Mouse (Mus musculus): ENCODE data around the gene Ddx6.
A peak's percentile ranks its signal among the peaks of the same experiment; 100 is the strongest.
"Not testable (repeated sequence)": the region's sequence is repeated elsewhere in the genome, so short reads cannot be mapped to it uniquely, and the experiment has no call there.

The Ddx6 gene

DNA sequence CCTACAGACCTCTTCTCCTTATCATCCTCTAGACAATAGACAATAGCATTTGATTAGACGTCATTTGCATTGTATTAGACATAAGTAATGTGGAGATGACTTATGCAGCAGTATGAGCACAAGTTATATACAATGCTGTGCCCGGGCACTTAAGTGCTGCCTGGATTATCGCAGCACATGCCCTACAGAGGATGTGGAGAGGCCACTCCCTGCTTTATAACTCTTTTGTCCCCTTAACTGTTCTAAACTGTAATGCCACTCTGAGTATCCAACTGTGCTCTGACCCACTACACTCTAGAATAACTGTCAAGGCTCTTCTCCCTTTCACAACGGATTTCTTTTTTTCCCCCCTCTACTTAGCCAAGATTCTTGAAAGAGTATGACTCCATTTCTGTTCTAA is 10.8 kb upstream of the Ddx6 start:
- no peak for DNase-seq (ENCODE audit: low spot score in 2 of 2)

DNA sequence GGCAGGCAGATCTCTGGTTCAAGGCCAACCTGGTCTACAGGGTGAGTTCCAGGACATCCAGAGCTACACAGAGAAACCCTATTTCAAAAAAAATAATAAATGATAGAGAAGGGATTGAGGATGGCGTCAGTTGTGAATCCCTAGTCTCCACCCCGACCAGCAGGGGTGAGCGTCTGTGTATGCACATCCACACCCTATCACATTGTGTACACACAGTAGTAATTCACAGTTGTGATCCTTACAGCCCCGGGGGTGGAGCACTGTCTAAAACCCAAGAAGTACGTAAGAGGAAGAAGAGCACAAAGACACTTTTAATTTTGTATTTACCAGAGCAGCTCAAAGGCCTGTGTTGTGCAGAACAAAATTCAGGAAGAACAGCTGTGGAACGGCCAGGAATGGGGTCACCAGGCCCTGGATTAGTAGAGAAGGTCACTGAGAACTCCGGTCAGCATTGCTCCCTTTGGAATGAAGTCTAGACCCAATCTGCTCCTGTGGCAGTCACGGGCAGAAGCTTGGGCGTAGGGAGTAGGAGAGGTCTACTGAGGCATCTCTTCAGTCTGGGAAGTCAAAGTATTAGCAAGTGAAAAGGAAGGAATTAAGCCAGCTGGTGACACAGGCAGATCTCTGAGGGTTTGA is 9.7 kb upstream of the Ddx6 start:
- DNase-seq (ENCODE audit: low spot score in 2 of 2) = no peak

DNA sequence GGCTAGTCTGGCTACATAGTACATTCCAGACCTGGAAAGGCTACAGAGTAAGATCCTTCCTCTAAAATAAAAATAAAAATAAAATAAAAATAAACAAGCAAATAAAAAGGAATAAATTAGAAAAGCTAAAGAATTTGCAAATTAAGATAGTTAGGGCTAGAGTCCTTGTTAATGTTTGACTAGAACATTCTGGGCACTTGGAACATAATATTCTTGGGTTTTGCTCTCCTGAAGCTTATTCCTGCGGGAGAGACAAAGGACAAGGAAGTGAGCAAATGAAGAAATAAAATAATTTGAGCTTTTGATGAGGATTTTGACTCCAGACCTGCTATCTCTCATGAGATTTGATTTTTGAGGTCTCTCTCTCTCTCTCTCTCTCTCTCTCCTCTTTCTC is 9.2 kb upstream of the Ddx6 start:
- DNase-seq (ENCODE audit: low spot score in 2 of 2) = no peak

DNA sequence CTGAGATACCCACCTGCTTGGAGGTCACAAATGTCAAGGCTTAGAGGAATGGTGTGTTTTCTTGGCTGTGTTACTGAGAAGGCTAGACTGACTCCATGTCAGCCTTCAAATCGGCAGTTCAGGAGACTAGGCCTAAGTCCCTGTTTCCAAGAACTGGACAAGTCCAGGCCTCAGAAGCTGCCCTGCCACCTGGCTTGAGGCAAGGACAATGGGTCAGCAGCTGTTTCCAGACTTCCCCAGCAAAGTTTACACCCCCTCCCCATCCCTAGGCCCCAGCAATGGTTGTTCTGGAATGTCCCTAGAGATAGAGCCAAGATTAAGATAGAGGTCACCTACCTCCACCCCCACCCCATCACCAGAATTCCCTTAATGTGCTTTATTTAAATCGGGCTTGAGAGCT is 7.0 kb upstream of the Ddx6 start:
- no peak for DNase-seq (ENCODE audit: low spot score in 2 of 2)

DNA sequence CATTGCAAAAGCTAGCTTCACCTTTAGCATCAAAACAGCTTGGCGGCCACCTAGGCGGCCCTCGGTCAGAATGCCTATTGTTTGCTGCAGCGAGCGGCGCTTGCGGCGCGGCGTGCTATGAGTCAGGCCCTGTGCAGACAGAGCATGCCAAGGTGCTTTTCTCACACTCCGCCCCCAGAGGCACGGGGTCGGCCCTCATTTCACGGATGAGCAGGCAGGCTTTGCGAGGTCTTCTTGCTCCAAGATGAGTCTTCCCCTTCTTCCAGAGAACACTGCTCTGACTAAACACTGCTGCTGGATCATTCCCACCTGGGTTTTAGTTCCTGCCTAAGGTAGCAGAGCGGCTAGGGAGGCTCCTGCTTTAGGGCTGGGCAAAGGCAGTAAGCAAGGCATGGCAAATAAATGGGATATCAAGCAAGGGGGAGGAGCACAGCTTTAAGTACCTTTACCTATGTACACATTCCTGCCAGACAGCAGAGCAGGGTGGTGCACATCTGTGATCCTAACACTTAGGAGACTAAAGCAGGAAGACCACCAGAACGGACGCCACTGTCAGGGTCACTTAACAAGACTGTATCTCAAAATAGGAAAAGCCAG is 5.7 kb upstream of the Ddx6 start:
- peak in 1 of 2 experiments; percentile 36 for DNase-seq (ENCODE audit: low spot score in 2 of 2)

DNA sequence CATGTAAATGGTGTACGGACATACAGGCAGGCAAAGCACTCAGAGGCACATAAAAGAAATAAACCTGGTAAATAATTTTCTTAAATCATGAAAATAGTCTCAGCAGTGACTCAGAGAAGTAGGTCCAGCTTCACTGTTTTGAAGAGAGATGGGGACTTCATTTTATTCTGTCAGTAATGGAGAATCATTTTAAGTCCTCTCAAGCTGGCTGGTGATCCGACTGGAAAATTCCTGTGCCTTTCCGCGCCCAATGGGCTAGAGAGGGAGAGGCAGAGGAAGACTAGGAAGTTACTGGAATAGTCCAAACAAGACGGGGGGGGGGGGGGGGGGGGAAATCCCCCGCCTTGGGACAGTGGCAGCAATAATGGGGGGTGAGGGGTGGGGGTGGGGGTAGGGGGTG is 5.1 kb upstream of the Ddx6 start:
- no peak for DNase-seq (ENCODE audit: low spot score in 2 of 2)

DNA sequence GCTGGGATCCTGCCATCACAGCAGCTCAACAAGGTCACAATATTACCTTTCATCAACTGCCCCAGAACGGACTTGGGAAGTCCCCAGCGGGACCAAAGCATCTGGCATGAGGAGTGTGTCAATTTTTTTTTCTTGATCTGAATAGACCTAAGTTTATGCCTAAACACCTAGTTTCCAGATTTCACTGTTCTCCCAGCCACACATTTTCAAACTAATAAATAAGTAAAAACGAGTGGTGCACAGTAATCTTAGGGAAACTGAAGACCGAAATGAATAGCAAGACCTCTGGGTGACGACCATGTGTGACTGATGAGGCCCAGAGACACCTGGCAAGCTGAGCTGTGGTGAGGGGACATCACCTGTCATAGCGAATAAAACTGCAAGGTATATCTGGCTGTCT is 3.9 kb upstream of the Ddx6 start:
- no peak for DNase-seq (ENCODE audit: low spot score in 2 of 2)

DNA sequence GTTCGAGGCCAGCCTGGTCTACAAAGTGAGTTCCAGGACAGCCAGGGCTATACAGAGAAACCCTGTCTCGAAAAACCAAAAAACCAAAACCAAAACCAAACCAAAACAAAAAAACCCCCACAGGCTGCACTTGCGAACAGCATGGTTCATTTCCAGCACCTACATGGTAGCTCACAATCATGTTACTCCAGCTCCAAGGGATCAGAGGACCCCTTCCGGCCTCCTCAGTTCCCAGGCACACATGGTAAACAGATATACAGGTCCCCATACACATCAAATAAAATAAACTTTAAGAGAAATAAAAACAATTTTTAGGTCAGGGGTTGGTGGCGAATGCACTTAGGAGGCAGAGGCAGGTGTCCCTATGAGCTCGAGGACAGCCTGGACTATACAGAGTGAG is 1.9 kb upstream of the Ddx6 start:
- DNase-seq (ENCODE audit: low spot score in 2 of 2) = no peak

DNA sequence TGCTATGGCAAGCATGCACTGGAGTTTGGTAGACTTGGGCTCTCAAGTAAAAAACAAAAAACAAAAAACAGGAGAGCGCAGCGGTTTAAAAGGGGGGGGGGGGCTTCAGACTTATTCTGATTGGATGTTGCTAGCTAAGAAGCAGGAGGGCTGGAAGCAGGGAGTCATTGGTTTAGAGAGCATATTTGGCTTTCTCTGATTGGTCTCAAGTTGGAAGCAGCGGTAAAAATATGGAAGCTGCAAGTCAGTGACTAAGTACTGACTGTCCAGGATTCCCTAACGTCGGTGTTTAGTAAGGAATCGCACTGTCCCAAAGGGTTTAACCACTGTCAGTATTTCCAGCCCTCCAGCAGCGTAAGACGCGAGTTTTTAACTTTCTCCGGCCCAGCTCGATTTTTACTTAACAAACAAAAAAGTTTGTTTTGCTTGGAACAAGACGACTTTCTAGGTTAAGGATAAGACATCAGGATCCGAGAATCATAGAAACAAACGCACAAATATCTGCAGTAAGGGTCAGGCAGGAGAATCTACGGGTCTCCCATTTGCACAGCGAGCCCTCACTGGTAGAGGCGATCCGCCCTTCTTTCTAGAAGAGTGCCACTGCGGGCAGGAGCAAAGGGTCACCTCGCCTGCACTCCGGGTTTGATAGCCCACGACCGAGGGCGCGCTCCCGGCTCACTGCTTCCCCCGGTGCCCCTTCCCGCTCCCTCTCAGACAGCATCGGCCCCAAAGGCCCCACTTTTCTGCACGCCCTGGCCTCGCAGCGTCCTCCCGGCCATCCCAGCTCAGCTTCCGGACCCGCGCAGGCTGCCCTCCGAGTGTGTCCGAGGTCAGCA is 1.0 kb upstream of the Ddx6 start:
- peak; percentile 58 to 84 for DNase-seq (ENCODE audit: low spot score in 2 of 2)

DNA sequence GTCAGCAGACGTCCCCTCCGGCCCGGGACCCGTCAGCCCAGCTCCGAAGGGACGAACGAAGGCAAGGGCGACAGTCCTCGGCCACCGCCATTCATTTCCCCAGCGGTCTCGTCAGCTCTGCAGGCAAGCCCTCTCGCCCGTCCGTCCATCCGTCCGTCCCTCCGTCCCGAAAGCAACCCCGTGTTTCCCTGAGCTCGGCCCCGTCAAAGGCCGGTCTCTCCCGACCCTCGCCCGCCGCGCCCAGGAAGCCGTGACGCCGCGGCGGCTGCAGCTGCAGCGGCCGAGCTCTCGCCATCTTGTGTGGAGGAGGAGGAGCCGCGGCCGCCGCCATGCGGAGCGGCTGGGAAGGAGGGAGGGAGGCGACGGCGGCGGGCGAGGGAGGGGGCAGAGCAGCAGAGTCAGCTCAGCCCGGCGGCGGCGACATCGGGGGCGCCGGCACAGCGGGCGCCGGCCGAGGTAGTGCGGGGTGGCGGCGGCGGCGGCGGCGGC is 358 bp upstream of the Ddx6 start:
- DNase-seq (ENCODE audit: low spot score in 2 of 2) = peak; percentile 90

DNA sequence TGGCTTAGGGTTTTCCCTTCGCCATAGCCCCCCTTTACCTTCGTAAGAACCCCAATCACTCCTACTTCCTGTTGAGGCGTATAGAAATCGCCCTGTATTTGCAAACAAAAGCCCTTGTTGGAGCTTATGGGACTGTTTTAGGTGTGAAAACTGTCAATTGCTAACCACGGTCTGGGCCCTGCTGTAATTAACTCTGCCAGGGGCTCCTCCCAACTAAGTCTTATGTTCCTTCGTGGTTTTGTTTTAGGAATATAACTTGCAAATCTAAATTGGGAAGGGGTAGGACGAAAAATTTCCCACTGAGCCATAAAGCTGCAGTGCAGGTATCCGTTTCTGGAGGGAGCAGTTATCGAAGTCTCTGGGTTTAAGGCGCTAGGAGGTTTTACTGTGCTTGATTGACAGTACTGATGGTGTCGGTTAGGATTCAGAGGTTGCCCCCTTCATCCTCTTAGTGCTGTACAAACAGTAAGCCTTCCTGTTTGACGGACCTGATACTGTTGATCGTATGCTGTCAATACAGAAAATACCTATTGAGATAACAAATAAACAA is 999 bp downstream of the Ddx6 start:
- no peak for DNase-seq (ENCODE audit: low spot score in 2 of 2)

DNA sequence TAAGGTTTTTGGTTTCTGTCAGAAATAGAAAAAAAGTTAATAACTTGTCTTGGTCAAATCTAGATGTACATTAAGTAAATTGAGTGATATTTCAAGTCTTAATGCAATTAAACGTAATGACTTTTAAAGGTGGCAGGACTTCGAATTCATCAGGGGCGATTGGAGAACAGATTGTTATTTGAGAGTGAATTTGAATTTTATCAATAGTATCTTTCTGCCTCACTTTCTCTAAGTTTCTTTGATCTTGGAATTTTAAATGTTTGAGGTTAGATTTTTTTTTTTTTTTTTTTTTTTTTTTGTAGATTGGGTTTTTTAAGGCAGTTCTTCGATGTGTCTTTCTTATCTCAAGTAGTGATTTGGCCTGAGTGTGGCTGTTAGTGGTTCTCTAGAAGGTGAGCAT is 2.0 kb downstream of the Ddx6 start:
- DNase-seq (ENCODE audit: low spot score in 2 of 2) = no peak

DNA sequence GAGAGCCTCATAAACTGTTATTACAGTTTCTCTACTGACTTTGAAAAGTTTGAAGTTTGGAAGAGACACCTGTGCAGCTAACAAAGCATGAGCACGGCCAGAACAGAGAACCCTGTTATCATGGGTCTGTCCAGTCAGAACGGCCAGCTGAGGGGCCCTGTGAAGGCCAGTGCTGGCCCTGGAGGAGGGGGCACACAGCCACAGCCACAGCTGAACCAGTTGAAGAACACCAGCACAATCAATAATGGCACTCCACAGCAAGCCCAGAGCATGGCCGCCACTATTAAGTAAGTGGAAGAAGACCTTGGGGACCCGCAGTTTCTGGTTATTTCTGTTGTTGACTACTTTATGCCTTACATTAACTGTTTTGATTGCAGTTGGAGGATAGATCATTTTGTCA is 2.6 kb downstream of the Ddx6 start:
- no peak for DNase-seq (ENCODE audit: low spot score in 2 of 2)

DNA sequence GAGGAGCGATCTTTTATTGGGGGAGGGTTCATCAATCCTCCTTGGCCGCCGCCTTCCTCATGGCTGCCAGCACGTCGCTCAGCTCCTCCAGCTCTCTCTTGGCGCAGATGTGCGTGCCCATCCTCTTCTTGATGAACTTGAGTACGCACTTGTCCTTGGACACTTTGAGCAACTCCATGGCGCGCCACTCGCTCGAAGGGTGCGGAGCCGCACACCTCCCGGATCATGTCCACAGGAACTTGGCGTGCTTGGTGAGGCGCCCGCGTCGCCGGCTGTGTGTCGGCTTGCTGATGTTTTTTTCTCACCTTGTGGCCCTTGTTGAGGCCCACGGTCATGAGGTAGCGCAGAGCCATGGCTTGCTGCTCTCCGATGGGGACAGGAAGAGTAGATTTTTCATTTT is 5.7 kb downstream of the Ddx6 start:
- DNase-seq (ENCODE audit: low spot score in 2 of 2) = no peak

DNA sequence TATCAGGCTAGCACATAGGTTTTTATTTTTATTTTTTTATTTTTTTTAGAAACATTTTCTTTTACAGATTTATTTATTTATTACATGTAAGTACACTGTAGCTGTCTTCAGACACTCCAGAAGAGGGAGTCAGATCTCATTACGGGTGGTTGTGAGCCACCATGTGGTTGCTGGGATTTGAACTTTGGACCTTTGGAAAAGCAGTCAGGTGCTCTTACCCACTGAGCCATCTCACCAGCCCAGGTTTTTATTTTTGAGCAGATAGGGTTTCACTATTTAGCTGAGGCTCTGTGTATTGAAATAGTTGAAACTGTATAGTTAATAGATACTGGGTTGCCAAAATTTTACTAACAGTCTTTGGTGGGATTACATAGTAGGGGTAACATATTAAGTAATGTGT is 8.4 kb downstream of the Ddx6 start:
- not testable (repeated sequence) for DNase-seq (ENCODE audit: low spot score in 2 of 2)

DNA sequence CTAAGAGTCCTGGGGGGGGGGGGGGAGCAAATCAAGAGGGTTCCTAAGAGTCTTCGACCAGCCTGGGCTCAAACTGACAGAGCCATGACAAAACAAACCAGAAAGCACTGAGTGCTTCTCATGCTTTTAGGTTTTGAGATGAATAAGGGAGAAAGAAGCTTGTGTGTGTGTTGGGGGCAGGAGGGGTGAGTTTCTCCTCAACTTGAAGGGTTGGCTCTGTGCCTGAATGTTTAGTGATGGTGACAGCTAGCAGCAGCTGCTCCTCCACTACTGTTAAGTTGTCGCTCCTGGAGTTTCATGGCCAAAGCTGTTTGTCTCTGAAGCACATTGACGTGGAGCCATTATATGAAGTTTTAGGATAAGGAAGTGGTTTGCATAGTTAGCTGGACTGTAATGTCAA is 16.4 kb downstream of the Ddx6 start:
- no peak for DNase-seq (ENCODE audit: low spot score in 2 of 2)

DNA sequence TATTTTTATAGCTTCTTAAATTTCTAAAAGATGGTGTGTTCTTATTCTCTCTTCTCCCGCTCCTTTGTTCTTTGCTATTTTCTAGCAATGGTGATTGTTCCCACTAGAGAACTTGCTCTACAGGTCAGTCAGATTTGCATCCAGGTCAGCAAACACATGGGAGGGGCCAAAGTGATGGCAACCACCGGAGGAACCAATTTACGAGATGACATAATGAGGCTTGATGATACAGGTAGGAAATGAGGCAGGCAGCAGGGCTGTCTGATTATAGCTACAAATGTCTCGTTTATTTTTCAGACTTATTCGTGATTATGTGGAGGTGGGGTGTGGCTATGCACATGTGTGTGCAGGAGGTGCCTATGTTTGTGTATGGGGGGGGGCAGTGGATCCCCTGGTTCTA is 19.7 kb downstream of the Ddx6 start:
- no peak for DNase-seq (ENCODE audit: low spot score in 2 of 2)

DNA sequence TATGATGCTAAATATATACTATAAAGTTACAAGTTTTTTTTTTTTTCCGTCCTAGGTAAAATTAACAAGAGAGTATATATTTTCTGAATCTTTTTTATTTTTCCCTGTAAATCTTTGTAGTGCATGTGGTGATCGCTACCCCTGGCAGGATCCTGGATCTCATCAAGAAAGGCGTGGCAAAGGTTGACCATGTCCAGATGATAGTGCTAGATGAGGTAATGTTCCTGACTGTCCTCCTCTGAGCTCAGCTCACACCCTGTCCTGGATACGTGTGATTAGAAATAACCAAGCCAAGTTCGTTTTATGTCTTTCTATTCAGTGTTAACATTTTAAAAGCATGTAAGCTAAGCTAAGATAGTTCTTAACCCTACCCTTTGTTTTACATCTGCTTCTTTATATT is 21.6 kb downstream of the Ddx6 start:
- no peak for DNase-seq (ENCODE audit: low spot score in 2 of 2)

DNA sequence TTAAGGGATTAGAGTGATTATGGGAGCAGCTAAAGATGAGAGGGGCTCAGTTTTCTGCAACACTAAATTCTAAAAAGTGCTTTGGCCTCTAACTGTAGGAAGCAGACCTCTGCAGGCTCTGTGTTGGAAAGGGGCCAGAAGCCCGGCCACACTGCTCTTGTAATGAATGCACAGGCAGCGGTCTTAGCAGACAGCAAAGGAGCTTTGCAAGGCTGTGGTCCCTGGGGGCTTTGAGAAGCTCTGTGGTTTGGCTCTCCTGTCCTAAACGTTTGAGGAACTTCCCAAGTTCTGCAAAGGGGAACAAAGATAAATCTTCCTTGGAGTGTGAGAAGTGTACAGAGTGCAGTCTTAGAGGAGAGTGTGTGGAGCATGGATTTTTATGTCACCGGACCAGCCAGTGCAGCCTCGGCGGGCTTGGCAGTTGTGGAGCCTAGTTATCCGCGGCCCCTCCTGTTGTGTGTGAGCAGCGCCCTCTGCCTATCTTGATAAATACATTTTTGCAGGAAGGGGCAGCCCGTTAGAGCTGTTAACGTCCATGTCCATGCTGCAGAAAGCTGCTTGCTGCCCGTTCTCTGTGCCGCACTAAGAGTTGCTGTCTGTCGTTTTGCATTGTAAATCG is 33.0 kb downstream of the Ddx6 start:
- peak in 1 of 2 experiments; percentile 71 for DNase-seq (ENCODE audit: low spot score in 2 of 2)

DNA sequence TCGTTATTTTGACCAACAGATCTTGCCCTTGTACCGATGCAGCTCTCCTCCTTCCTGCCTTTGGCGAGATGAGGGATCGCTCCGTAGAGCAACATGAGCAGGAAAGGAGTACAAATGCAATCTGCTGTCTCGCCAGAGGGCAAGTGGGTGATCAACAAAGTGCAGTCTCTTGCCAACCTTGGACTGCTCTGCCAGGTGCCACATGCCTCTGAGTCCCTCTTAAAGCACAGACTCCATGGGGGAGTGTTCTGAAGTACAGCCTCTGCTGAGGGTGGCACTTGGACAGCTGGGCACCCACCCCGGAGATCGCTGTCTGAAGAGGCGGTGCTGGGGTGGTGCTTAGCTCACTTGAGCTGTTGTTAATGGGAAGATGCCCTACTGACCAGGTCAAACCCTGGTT is 34.0 kb downstream of the Ddx6 start:
- not testable (repeated sequence) for DNase-seq (ENCODE audit: low spot score in 2 of 2)

DNA sequence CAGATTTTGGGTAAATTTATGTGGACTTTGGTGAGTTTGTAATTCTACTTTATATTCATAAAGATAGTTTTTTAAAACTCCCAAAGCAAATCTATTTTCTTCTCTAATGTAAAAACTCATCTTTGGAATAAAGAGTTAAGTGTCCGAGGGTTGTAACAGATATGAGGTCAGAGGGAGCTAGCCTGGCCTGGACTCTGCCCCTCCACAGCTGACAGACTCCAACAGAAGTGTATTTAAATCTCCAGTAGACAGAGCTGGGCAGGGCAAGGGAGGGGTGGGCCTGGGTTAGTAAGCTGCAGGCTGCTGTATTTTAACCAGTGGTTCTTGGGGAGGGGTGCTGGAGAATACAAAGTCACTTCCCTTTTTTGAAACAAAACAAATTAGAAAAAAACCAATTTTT is 35.3 kb downstream of the Ddx6 start:
- not testable (repeated sequence) for DNase-seq (ENCODE audit: low spot score in 2 of 2)

DNA sequence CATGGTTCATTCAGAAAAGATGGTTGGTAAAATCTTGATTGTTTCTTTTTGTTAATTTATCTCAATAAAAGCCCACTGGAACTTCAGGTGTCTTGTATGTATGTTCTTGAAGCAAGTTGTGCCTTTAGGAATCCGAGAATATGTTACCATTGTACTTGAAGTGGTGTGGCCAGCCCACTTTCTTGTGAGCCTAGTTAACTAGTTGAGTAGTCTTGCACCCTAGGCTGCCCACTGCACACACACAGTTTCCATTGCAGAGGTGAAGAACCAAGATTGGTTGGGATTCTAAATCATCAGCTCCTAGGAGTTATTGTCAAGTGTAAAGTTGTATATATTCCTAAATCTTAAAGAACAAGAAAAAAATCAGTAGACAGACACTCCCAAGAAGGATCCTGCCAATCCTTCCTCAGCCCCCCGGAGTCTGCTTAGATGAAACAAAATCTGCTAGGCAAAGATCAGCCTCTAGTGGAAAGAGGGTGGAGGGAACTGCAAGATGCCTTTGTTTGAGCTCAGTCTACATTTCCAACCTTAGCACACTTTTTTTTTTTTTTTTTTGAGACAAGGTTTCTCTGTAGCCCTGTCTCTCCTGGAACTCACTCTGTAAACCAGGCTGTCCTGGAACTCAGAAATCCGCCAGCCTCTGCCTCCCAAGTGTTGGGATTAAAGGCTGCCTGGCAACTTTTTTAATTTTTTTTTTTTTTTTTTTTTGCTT is 36.1 kb downstream of the Ddx6 start:
- no peak for DNase-seq (ENCODE audit: low spot score in 2 of 2)

Data from right cerebral cortex, postnatal 10 days (tissue).